Mouse (Mus musculus): ENCODE data around the gene Cln3.

The Cln3 gene

GRCm38 (mm10) chr7:126523316-126523715, 62.3 kb downstream of the Cln3 start:
- DNase-seq (ENCODE audit: low read depth, low spot score) = no peak
